Mouse (Mus musculus): Measurements from ENCODE around the gene Clstn2.
A peak's percentile ranks its signal among the peaks of the same experiment; 100 is the strongest.

Clstn2 gene

DNA sequence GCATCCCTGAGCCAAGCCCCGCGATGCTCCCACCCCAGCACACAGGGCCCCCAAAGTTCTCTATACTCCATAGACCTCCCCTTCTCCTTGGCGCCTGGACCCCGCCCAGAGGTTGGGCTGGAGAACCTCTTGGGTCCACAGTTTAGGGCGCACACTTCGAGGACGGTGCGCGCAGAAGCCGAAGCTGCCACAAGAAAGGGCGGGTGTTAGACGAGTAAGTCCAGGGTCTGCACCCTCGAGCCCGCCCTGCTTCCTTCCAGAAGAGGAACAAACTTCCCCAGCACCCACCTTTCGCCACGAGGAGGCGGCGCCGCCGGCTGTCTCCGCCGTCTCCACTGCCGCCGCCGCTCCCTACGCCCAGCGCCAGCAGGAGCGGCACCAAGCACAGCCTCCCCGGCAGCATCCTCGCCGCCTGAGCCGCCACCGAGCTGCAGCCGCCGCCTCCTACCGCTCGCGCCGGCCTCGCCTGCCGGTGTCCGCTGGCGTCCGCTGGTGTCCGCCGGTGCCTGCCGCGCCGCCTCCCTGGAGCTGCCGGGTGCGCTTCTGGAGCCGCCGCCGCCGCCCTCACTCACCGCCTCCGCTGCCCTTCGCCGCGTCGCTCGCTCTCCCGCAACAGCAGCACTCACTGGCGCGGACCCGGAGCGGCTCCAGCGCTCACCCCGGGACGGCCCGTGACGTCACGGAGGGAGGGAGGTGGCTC lies at the start of gene Clstn2:
TSS of gene Clstn2 (minus strand) at position 609 of the 700 bp plus-strand sequence.
- DNase-seq = peak; percentile 49

DNA sequence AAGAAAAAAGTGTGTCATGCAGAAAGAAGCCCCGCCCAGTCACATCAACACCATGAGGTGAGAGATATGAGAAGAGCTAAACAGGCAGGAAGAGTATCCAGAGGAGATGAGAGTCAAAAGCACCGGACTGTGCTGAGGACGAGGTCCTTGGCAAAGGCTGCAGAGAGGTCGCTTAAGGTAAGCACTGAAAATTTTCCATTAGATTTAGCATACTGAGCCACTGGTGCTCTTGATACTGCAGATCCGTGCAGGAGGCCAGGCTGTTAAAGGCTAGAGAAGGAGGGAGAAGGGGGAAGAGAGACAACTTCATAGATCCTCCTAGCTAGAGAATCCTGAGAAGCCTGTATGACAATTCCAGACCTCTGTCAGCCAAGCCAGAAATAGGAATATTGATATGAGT lies 34.8 kb upstream of the Clstn2 start:
- no peak for DNase-seq

DNA sequence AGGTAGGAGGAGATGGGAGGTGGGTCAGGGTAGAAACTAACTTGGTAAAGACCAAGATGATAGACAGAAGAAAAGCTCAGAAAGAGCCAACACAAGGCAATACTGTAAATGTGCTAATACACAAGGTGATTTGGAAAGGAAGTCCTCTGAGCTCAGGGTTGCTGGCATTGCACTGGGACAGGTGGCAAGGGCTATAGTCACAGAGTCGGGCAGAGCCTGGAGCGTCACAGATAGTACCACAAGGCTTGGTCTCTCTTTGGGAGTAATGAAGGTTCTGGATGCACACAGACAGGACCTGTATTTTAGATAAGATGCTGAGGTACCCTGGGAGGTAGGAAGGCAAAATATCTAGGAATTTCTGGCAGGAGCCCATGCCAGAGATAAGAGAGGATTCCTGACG lies 28.7 kb upstream of the Clstn2 start:
- DNase-seq = no peak

DNA sequence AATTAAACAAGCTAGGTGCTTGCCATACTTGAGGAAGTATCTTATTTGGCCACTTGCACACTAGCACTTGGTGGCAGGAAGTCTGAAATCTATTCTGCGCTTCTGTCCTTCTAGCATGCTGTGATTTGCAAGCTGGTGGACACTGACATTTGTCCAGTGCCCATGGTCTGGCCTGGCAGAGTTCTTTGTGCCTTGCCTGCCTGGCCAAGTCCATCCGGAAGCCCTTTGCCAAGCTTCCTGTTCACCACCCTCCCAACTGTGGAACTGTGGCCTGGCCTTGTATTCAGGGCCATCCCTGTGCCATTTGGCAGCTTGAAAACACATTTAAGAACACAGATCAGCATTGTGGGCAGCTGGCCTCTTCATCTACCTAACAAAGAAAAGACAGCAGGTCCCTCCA lies 24.3 kb upstream of the Clstn2 start:
- DNase-seq = no peak

DNA sequence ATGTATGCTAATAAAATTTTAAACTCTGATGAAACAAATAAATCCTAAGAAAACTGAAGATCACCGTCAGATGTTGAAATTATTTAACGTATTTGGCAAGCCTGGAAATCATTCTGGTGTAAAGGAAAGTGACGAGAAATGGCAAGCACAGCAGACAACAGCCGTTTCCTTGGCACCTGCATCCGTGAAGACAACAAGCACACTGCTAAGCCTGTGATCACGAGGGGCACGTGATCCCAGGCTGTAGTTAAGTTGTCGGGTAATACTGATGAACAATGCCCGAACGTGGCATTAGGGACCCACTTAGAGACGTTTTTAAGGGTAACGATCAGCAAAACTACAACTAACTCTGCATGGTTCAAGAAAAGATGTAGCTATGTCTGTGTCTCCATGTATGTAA lies 18.4 kb upstream of the Clstn2 start:
- DNase-seq = no peak

DNA sequence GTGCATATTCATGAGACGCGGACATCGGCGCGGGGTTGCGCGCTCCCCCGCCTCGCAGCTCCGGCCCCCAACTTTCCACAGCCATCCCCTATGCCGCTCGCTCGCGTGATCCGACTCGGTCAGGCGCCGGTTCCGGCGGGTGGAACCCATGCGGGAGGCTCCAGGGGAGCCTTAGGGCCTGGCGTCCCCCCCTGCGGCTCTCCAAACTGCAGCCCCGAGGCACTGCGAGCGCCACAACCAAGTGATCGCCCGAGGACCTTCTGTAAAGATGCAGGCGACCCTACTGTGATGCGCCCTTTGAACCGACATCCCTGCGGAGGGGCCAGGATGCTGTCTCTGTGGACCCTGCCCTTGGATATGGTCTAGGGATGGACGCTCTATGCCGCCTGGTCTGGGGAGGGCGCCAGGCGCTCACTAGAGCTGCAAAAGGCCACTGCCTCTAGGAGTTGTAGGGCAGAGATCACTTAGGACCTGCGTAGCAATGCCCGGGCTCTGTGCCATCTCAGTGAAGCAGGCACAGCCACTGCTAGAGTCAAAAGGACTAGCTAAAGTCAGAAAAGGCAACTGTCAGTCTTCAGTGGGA lies 383 bp upstream of the Clstn2 start:
- DNase-seq = peak; percentile 8

DNA sequence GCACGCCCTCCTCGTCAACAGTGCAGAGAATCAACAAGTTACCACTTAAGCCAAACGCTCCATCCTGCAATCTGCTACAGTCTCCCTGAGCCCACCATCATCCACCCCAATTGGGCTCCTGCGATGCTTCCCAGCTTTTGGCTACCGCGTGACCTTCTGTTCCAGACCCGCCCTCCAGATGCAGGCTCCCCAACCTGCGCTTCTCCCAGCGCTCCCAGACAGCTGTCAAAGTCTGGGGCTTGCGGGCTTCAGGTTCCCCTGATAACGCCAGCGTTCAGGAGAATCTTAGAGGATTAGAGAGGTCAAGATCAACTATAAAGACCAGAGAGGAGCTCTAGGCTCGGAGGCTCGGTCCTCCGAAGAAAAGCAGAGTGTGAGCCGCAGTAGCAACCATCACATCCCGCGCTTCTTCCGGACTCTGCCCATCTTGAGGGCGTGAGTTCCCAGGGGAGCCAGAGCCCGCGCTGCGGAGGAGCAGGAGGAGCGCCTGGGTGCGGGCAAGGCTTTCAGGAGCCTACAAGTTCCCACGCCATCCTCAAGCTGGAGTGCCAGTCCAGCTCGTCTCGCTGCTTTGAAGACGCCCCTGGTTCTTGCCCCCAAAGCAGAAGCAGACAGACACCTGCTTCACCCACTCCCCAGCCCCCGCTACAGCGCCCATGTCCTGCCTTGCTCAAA lies 946 bp downstream of the Clstn2 start:
- no peak for DNase-seq

DNA sequence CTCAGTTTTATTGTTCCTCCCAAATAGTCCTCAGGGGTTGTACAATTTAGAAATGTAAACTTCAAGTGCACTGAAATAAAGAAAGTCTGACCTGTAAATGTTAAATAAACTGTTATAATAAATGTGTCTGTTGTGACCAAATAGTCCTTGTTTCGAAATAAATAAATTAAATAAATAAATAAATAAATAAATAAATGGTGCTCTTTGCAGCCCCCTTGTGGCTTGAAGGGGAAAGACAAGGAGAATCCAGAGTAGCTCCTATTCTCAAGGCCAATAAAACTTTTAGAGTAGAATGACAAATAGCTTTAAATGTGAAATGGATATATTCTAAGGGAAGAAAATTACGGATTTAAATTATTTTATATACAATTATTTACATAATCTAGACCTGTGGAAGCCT lies 2.3 kb downstream of the Clstn2 start:
- DNase-seq = no peak

DNA sequence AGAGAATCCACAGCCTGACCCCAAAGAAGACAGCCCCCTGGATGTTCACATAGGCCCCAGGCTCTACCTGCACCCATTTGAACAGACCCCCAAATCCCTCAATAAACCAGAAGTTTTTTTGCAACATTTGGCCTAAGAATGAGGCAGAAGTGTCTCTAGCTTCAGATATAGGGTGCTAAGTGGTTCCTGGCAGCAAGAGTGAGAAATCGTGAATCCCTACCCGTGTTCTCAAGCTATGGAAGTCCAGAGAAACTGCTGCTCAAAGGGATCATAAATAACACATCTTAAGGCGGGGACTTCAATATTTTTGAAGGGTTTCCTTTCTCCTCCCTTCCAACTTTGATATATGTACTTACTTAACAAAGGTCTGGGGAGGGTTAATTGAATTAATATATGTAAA lies 7.4 kb downstream of the Clstn2 start:
- no peak for DNase-seq

DNA sequence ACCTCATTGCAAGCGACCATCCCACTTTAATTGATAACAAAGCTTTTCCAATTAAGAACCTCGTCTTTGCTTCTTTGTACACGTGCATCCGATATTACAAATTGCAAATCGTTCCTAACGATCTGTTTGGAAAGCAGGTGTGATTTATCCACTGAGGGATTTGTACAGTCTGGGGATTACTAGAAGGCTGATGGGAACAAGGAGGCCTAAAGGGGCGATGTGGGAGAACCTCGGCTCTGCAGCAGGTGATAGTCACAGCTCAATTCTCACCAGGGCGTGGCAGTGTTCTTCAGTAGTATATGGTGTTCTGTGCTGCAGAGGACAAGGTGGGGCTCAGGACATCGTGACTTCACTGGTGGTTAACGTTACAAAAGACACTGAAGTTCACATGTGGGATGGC lies 9.9 kb downstream of the Clstn2 start:
- no peak for DNase-seq

DNA sequence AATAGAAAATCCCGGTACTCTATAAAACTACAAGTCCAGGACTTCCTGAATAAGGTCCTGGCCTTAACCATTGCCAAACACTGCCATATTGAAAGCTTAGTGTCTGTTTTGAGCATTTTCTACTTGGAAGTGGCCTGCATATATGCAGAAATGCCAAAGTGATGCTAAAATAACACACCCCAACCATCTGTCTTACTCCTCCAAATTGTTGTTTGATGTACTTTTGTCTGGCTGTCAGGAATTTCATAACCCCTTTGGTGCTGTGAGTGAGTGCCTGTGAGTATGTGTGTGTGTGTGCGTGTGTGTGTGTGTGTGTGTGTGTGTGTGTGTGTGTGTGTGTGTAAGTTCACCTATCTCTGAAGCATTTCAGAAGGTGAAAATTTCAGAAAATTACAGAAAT lies 13.1 kb downstream of the Clstn2 start:
- no peak for DNase-seq

DNA sequence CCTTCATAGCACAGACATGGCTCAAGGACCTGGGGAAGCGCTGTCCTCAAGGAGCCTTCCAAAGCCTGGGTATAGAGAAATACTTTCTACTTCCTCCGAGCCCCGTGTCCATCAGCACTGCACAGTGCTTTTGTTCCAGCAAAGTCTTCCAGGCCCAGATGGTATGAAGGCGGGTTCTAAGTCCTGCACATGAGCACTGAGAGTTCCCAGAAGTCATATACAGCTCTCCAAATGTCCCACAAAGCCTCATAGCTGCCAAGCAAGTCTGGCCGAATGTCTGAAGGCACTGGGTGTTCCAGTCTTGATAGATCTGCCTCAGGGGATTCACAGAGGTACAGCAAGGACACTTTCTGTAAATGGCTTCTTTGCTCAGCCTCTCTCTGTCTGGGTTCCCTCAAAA lies 14.3 kb downstream of the Clstn2 start:
- no peak for DNase-seq

DNA sequence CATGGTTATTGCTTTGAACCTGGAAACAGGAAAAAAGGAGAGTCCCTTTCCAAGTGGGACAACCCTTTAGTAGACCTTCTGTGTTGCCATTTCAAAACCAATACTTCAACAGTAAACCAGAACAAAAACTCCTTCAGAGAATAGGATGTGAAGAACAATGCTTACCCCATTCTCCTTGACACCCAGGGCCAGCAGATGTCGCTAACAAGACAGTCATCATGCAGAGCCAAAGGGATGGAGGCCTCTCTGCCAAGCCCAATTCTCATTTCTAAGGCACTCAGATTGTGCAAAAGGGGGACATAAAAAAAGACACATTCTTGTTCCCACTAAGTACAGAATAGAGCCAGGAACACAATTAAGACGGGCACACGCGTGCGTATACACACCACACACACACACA lies 16.4 kb downstream of the Clstn2 start:
- no peak for DNase-seq

DNA sequence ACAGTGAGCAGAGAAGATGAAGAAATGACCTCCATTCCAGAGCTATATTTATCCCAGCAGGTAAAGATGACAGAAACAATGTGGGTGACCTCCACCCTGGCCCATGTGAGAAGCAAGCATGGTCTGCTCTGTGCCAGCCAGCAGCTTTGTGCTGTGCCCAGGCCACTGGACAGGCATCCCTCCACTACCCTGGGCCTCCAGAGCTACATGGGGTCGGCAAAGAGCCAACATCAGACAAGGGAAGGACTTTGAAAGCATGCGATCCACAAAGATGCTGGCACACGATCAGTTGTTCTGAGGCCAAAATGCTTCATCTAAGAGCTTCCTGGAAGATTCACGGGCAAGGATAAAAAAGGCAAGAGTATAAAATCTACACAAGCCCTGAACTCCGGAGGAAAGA lies 36.6 kb downstream of the Clstn2 start:
- no peak for DNase-seq

DNA sequence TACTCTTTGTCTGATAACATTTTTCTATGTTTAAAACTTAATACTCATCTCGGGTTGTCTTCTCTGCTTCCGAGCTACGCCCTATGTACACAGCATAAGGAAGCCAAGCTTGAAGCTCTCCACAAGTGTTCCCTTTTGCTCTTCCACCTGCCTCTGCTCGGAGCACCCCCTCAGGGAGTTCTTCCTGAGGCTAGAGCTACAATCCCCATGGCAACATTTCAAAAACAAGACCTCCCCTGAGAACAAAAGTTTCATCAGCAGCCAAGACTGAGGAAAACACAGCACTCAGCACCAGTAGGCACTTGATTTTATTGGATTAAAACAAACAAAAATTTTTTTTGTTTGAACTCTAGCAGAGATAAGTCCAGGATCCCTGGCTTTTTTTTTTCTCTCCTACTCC lies 37.3 kb downstream of the Clstn2 start:
- DNase-seq = no peak

DNA sequence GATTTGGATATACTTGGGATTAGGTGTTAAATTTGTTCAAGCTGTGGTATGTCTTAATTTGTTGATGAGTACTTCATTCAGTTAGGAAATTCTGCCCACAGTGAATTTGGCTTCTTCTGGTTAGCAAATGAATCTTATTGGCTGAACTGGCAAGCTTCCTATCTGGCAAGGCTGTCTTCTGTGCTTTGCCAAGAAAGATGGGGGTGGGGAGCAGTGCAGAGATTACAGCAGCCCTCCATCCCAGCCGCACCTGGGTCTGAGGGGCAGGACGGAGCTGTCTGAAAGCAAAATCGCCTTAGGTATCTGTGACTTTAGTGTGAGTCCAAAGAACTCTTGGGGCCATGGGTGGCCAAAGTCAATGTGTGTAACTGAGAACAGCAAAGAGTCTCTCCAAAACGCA lies 40.9 kb downstream of the Clstn2 start:
- no peak for DNase-seq

DNA sequence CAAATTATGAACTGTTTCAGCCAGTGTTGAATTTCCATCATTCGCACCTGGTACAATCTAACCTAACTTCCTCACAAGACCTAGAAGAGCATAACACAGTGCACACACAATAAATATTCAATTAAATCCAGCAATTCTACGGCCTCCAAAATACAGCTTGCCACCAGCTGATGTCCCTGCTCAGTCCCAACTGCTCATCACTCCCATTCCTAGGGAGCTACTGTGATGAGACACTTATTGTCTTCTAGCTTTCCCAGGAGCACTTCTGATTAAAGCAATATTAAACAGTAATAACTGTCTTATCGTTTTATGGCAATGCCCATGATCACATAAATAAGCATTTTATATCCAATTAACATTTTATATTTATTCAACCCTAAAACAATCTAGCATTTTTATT lies 55.6 kb downstream of the Clstn2 start:
- DNase-seq = no peak

DNA sequence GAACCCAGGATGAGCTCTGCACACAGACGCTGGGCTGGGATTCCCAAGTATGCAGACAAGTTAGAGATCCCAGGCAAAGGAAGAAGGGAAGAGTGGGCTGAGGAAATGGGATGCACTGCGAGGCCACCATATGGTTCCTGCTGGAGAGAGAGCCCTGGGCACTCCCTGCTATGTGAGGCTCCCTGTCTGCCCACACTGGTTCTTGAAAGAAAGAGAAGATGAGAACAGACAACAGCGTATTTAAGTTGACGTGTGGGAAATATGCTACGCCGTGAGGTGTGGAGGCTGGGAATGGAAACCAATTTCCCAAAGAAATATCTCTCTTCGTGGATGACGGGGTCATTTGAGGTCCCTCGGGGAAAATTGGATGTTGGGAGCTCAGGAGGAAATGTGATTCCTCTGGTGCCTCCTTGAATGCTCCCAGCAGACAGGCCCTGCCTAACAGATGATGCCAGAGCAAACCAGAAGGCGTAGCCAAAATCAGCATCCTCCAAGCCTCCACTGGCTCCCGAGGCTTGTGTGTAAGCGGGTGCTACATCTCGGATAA lies 58.1 kb downstream of the Clstn2 start:
- no peak for DNase-seq

DNA sequence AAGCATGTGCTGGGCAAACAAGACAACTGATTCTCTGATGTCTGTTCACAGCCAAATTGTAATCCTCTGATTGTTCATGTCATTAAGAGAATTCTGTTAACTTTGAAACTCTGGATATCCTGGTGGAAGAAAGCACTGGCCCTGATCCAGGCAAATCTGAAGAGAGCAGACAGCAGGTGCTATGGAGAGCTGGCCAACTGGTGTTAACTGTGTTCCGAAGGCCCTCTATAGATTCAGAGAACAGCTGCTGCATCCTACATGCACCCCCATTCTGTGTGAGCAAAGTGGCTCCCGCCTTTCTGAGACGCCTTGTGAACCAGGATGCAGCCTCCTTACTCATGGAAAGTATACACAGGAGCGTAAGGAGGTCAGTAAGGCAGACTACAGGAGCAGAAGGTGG lies 66.3 kb downstream of the Clstn2 start:
- no peak for DNase-seq

DNA sequence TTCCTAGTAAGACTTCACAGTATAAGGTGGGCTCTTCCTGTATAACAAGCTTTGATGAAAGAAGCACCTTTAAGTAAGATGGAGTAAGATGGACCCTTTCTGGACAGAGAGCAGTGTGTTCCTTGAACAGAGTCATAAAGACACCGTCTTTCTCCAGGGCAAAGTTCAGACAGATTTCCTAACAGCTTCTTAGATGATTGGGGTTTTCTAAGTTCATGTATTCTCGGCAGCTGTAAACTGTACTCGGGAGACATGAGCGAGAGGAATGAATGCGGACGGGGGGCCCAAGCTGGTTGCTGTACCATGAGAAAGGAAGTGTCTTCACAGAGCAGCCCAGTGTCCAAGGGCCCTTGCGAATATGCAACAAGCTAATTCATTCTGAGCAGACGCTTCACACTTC lies 75.5 kb downstream of the Clstn2 start:
- DNase-seq = no peak

DNA sequence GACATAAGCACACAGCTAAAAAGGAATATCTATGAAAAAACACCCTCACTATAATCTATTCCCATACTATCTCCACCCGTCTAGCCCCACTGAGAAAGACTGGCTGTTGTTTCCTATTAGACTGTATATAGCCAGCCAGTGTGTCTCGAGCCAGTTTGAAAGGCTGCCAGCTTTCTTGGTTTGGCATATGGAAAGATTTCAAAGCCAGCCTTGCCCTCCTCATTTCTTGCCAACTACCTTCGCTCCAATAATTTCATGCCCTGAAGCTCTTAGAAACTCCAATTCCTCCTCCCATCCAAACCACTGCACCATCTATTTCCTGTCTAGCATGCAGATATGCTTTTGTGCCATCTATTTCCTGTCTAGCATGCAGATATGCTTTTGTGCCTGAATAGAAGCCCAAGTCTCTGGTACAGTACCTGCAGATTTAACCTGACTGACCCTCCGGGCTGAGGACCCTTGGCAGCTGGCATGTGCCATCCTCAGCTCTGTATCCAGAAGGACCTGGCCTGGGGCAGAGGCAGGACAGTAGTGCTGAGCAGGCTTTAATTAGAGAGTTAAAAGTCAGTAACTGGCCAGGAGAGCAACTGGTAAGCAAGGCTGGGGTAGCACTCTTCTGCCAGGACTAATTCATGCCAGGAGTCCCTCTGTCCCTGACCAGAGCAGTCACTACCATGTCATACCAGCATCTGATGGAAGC lies 76.4 kb downstream of the Clstn2 start:
- DNase-seq = no peak

DNA sequence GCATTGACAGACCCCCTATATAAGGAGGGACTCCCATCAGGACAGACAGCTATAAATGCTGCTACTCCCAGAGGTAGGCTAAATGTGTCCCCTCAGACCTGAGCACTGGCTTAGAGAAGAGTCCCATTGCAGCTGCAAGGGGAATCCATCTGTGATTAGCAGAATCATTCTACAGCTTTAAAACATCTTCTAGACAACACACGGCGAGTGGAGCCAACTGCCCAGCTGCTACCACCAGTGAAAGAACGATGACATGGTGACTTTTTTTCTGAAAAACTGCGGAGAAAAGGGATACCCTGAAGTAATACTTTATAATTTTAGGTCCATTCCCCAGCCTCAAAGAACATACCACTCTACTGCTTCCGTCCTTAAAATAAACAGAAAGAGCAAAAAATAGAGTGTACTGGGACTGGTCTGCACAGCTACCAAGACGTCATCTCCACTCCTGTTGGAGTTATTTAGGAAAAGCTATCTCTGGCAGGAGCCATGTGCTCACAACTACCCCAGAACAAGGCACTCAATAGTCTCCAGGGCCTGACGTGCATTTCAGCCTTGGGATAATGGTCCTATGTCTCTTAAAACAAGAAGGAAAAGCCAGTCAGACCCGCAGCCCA lies 79.1 kb downstream of the Clstn2 start:
- DNase-seq = no peak

DNA sequence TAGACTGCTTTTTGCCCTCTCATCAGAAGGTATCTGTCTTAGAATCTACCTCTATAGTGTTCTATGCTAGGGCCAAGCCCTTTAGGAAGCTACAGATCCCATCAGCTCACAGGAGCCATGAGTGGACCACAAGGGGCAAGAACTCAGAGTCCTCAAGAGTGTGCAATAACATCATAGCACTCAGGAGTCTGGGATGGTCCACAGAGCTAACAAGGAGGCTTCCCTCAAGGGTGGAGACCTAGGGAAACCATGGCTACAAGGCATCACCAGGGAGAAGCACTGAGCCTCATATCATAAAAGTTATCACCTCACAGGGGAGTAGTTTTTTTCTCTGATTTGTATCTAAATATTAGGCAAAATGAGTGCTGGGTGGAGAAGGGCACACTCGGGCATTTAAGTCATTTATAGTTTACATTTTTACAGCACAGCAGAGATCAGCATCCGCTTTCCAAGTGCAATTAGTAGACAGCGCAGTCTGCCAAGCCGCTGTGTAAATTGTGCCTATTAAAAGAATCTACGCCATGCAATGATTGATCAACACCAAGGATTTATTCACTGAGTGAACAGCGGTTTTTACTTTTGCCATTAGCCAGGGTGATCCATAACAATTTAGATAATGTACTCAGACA lies 82.5 kb downstream of the Clstn2 start:
- no peak for DNase-seq

Measured in liver (tissue).